Mouse (Mus musculus): ENCODE measurements around the gene Ago4. TPM values are rescaled to one million over a fixed set of nuclear protein-coding genes. Genes with fewer than 3 reads are reported as not detected.

The Ago4 gene
- total and polyA plus RNA-seq, 3 experiments, result 0.42 to 1.8 TPM; not detected in 1

- Histone ChIP-seq H3K27ac (ENCODE audit: control insufficient read depth, low read depth, low read length) (peak overlapping the region; percentile 34), H3K79me2 (ENCODE audit: control insufficient read depth, insufficient read depth, low read length, poor library complexity) (no peaks in the 10 kb centered on the region; the same call in 1 of the 2 replicates), H3K36me3 (ENCODE audit: control insufficient read depth in 1 of 2, insufficient read depth in 2 of 2, low read length in 2 of 2) (peaks cover 0 to 8% of the 10 kb centered on the region in 2 experiments; a peak in 2 of 4 replicates), H3K9ac (ENCODE audit: control insufficient read depth, low read depth, low read length, poor library complexity, severe bottlenecking) (peak overlapping the region; percentile 8; the same call in 1 of the 2 replicates), H3K27me3 (ENCODE audit: control insufficient read depth in 1 of 2, insufficient read depth in 2 of 2, low read length in 2 of 2) (peaks cover 0 to 5% of the 10 kb centered on the region in 2 experiments; a peak in 3 of 4 replicates), H3K9me3 (replicated peaks; ENCODE audit: insufficient read depth, low read length) (no peaks in the 10 kb centered on the region), H3K4me3 (ENCODE audit: control insufficient read depth in 1 of 2, insufficient read depth in 1 of 2, low read depth in 2 of 2, low read length in 2 of 2) (no peak overlapping the region), H3K4me1 (ENCODE audit: control insufficient read depth in 1 of 2, insufficient read depth in 2 of 2, low read length in 2 of 2) (peaks cover 2 to 9% of the 10 kb centered on the region in 2 experiments; a peak in 3 of 4 replicates)
- DNase-seq (ENCODE audit: low read depth, low spot score), result peak; percentile 88
- no peak for TF ChIP-seq ZMIZ1 (IDR thresholded peaks at IDR 0.05; ENCODE audit: low read depth, low read length)
- TF ChIP-seq POLR2AphosphoS2 (IDR thresholded peaks at IDR 0.05; ENCODE audit: low read length), result no peak
- no peak for TF ChIP-seq NELFE (IDR thresholded peaks at IDR 0.05; ENCODE audit: low read depth, low read length)
- no peak for TF ChIP-seq CHD2 (IDR thresholded peaks at IDR 0.05; ENCODE audit: low read length)
- TF ChIP-seq HCFC1 (IDR thresholded peaks at IDR 0.05; ENCODE audit: low read depth, low read length), result 0 out of 2 replicates have a peak, but pooled peaks have one; percentile 39
- no peak for TF ChIP-seq BHLHE40 (IDR thresholded peaks at IDR 0.05; ENCODE audit: borderline replicate concordance, low read depth, low read length)
- TF ChIP-seq MYB (IDR thresholded peaks at IDR 0.05; ENCODE audit: low read depth, low read length), result no peak
- no peak for TF ChIP-seq CTCF (IDR thresholded peaks at IDR 0.05 in 2 of 3, conservative IDR thresholded peaks at IDR 0.05 in 1 of 3; ENCODE audit: control insufficient read depth in 1 of 3, insufficient read depth in 1 of 3, low read depth in 2 of 3, low read length in 3 of 3, poor library complexity in 1 of 3, severe bottlenecking in 1 of 3)
- TF ChIP-seq SMC3 (IDR thresholded peaks at IDR 0.05; ENCODE audit: low read depth, low read length), result no peak
- TF ChIP-seq POLR2AphosphoS5 (IDR thresholded peaks at IDR 0.05; ENCODE audit: borderline replicate concordance, low read depth, low read length), result no peak
- no peak for TF ChIP-seq USF1 (IDR thresholded peaks at IDR 0.05; ENCODE audit: low read depth, low read length)
- no peak for TF ChIP-seq RAD21 (IDR thresholded peaks at IDR 0.05; ENCODE audit: low read depth, low read length)
- no peak for TF ChIP-seq E2F4 (IDR thresholded peaks at IDR 0.05; ENCODE audit: borderline replicate concordance, low read depth, low read length)
- TF ChIP-seq CHD1 (IDR thresholded peaks at IDR 0.05; ENCODE audit: low read depth, low read length), result no peak
- TF ChIP-seq ZKSCAN1 (IDR thresholded peaks at IDR 0.05; ENCODE audit: low read depth, low read length), result no peak
- peak in 1 of 2 experiments; percentile 37; a peak in 1 of 4 replicates for TF ChIP-seq POLR2A (IDR thresholded peaks at IDR 0.05; ENCODE audit: control insufficient read depth in 1 of 2, insufficient read depth in 1 of 2, low read depth in 1 of 2, low read length in 2 of 2, poor library complexity in 1 of 2)
- peak; percentile 57 for TF ChIP-seq RCOR1 (IDR thresholded peaks at IDR 0.05; ENCODE audit: low read depth, low read length)
- peak; percentile 83 for TF ChIP-seq SIN3A (IDR thresholded peaks at IDR 0.05; ENCODE audit: low read length)
- no peak for TF ChIP-seq USF2 (IDR thresholded peaks at IDR 0.05; ENCODE audit: borderline replicate concordance in 1 of 2, insufficient read depth in 1 of 2, low read depth in 1 of 2, low read length in 2 of 2)
- TF ChIP-seq NRF1 (IDR thresholded peaks at IDR 0.05; ENCODE audit: insufficient read depth, low read depth, low read length, poor library complexity, severe bottlenecking), result no peak
- TF ChIP-seq JUND (IDR thresholded peaks at IDR 0.05; ENCODE audit: low read depth, low read length), result no peak
- TF ChIP-seq GATA1 (IDR thresholded peaks at IDR 0.05; ENCODE audit: low read depth, low read length), result peak; percentile 23; the same call in 1 of the 2 replicates
- TF ChIP-seq MEF2A (IDR thresholded peaks at IDR 0.05; ENCODE audit: extremely low read depth, insufficient replicate concordance, low read depth, low read length, poor library complexity, severe bottlenecking), result no peak
- no peak for TF ChIP-seq ZNF384 (IDR thresholded peaks at IDR 0.05; ENCODE audit: low read depth, low read length)
- peak; percentile 57; the same call in 1 of the 2 replicates for TF ChIP-seq TBP (IDR thresholded peaks at IDR 0.05; ENCODE audit: low read depth, low read length)
- TF ChIP-seq MYC (IDR thresholded peaks at IDR 0.05; ENCODE audit: low read depth, low read length), result peak; percentile 92
- TF ChIP-seq ETS1 (IDR thresholded peaks at IDR 0.05; ENCODE audit: low read depth, low read length), result peak; percentile 54; the same call in 1 of the 2 replicates
- TF ChIP-seq EP300 (IDR thresholded peaks at IDR 0.05; ENCODE audit: low read depth in 1 of 2, low read length in 2 of 2), result peak; percentile 51 to 77; a peak in 2 of 4 replicates
- TF ChIP-seq TCF12 (IDR thresholded peaks at IDR 0.05; ENCODE audit: low read depth, low read length), result no peak
- no peak; the same call in 1 of the 2 replicates for TF ChIP-seq MAZ (IDR thresholded peaks at IDR 0.05; ENCODE audit: low read depth, low read length)
- no peak for TF ChIP-seq ZC3H11A (IDR thresholded peaks at IDR 0.05; ENCODE audit: low read depth, low read length)
- no peak for TF ChIP-seq TAL1 (IDR thresholded peaks at IDR 0.05; ENCODE audit: low read length)
- no peak for TF ChIP-seq KAT2A (conservative IDR thresholded peaks at IDR 0.05; ENCODE audit: low read depth, low read length)
- TF ChIP-seq GABPA (IDR thresholded peaks at IDR 0.05; ENCODE audit: low read depth, low read length), result no peak
- TF ChIP-seq ELF1 (IDR thresholded peaks at IDR 0.05; ENCODE audit: low read depth, low read length), result peak; percentile 56
- TF ChIP-seq MXI1 (IDR thresholded peaks at IDR 0.05; ENCODE audit: low read depth, low read length), result no peak
- TF ChIP-seq MAX (IDR thresholded peaks at IDR 0.05; ENCODE audit: low read length), result peak; percentile 89
Observed at GRCm38 (mm10) chr4:126536865-126537264, 3.6 kb upstream of the Ago4 start.
